Mouse (Mus musculus) cortical plate, adult 2 months (tissue): ENCODE data around the gene Adam19. TPM values are rescaled to one million over a fixed set of nuclear protein-coding genes. Genes with fewer than 3 reads are reported as not detected.
A peak's percentile ranks its signal among the peaks of the same experiment; 100 is the strongest.

ENCODE experiments used
- H3K27ac ChIP-seq: fragments of 200-500 bp; 2 replicates; pipeline ENCODE4 v1.5.1; 2012; ENCODE audit warnings: low read length, control low read depth, inconsistent platforms; ENCODE audit not compliant: insufficient read depth
- H3K4me1 ChIP-seq: fragments of 200-500 bp; 2 replicates; pipeline ENCODE4 v1.6.1; 2011; ENCODE audit warnings: low read length; ENCODE audit not compliant: control insufficient read depth, insufficient read depth
- H3K4me3 ChIP-seq: fragments of 200-500 bp; 2 replicates; pipeline ENCODE4 v1.5.1; 2011; ENCODE audit warnings: mild to moderate bottlenecking, low read length, control low read depth; ENCODE audit not compliant: insufficient read depth
- CTCF ChIP-seq: fragments of 200-500 bp; IDR thresholded peaks from 2 replicates; pipeline ENCODE4 v1.5.1; 2011; ENCODE audit warnings: mild to moderate bottlenecking, control low read depth, low read length; ENCODE audit not compliant: insufficient read depth; ENCODE audit errors: extremely low read depth
- POLR2A ChIP-seq: fragments of 200-500 bp; IDR thresholded peaks from 2 replicates; pipeline ENCODE4 v1.6.1; 2011; ENCODE audit warnings: mild to moderate bottlenecking, low read length, control low read depth; ENCODE audit not compliant: insufficient read depth; ENCODE audit errors: extremely low read depth
- polyA plus RNA-seq: library from polyadenylated mRNA; depleted of rRNA; stranded (reverse); fragments of >200 nt; gene quantifications from 2 replicates; pipeline ENCODE4 v1.2.3, GENCODE M21; 2012

Gene Adam19
- polyA plus RNA-seq, 1 experiment, result 9.9 TPM

DNA sequence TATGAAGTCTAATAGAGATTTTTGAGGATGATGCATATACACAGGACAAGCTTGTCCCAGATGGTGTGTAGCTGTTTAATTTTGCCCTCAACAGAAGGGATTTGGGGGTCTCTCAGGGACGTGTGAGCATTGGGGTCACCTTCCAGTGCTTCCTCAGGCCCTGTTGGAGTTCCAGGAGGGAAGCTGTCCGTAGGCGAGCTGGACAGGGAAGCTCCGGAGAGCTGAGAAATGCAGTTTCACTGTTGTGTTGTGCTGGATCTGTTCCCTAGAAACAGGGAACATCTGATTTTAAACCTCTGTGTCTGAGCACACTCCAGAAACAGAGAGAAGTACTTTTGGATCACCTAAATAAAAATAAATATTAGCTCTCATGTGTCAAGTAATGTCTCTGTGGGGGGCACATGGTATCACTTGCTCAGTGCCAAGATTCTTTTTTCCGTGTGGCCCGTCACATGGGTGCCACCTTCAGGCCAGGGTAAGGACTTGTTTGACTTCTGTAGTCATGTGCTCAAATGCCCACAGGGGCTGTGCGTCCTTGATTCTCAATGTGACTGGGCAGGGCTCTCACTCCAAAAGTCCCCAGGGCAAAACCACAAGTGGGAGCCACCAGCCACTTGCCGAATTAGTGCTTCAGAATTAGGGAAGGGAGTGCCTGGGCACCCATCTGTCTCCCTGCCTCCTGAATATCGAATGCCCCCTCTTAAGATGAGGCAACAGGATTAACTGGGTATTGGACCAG is 7.4 kb downstream of the Adam19 start:
- TF ChIP-seq CTCF, result no peak
- TF ChIP-seq POLR2A, result no peak
- Histone ChIP-seq H3K4me1 (peaks cover 6% of the 10 kb centered on the region), H3K4me3 (no peak overlapping the region), H3K27ac (peak overlapping the region; percentile 32; the same call in 1 of the 2 replicates)

DNA sequence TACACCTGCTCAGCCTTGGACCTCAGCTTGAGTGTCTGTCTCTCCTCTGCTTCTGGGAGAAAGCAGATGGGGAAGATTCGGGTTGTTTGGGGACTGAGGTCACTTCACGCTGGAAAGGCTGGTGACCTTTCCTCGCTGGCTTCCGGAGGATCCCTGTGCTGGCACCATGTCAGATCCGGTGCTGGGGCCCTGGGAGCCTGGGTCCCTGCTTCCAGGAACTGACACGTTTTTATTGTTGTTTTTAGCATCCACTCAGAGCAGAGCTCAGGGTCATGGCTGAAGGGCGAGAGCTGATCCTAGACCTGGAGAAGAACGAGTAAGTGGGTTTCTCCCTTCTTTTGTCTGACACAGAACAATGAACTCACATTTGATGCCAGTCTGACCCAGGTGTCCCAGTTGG is 9.0 kb downstream of the Adam19 start:
- Histone ChIP-seq H3K4me1 (peaks cover 6% of the 10 kb centered on the region), H3K27ac (0 out of 2 replicates have a peak overlapping the region, but pooled peaks have one; percentile 3), H3K4me3 (no peak overlapping the region)
- TF ChIP-seq POLR2A, result no peak
- no peak for TF ChIP-seq CTCF

DNA sequence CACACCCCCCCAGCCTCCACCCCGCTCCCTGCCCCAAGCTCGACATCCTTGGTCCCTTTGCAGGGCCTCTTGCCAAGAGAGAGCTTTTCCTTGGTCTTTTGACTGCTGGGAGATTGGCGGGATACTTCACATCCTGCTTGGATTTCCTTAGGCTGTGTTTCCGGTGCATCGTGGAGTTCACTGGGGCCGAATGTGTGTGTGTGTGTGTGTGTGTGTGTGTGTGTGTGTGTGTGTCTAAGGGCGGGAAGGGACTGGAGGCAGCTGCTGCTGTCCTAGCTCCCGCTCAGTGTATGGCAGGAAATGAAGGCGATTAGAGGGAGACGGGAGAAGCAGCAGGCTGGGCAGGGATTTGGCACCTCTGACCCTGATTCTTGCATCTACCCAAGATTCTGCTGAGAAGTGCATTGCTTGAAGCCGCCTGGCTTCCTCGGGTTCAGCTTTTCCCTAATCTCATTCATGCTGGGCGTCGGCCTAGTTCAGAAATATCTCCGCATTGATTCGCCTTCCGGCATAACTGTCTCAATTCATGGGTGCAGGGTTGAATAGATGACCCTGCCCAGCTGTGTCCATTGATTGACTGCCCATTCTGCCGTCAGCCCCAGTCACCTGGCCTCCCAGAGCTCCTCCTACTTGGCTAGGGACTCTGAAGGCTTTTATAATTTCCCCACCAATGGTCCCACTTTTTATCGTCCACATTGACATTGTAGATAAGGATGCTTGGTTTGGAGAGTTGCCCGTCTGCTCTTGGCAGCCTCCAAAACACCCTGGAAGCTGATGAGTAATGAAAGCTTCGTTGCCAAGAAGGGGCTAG is 9.6 kb downstream of the Adam19 start:
- Histone ChIP-seq H3K27ac (no peak overlapping the region), H3K4me3 (no peak overlapping the region), H3K4me1 (peaks cover 6% of the 10 kb centered on the region)
- no peak for TF ChIP-seq POLR2A
- no peak for TF ChIP-seq CTCF

- Histone ChIP-seq H3K4me3 (no peak overlapping the region), H3K27ac (no peak overlapping the region), H3K4me1 (peaks cover 6% of the 10 kb centered on the region)
- TF ChIP-seq CTCF (no peak), POLR2A (no peak)
These were observed 11.7 kb downstream of the Adam19 start for GRCm38 (mm10) chr11:46067371-46068060.

GRCm38 (mm10) chr11:46068756-46069407 is 13.1 kb downstream of the Adam19 start:
- H3K4me1 ChIP-seq, result peaks cover 1% of the 10 kb centered on the region
- no peak overlapping the region for H3K27ac ChIP-seq
- TF ChIP-seq POLR2A (no peak), CTCF (no peak)
- H3K4me3 ChIP-seq, result no peak overlapping the region

GRCm38 (mm10) chr11:46069408-46070003 is 13.7 kb downstream of the Adam19 start:
- Histone ChIP-seq H3K4me3 (no peak overlapping the region), H3K27ac (no peak overlapping the region), H3K4me1 (peaks cover 1% of the 10 kb centered on the region)
- no peak for TF ChIP-seq CTCF
- TF ChIP-seq POLR2A, result no peak

- TF ChIP-seq CTCF, result no peak
- TF ChIP-seq POLR2A, result no peak
- no peak overlapping the region for H3K4me3 ChIP-seq
- H3K27ac ChIP-seq, result no peak overlapping the region
- peaks cover 1% of the 10 kb centered on the region for H3K4me1 ChIP-seq
These were observed 14.4 kb downstream of the Adam19 start for GRCm38 (mm10) chr11:46070161-46070560.

GRCm38 (mm10) chr11:46070789-46071188 is 15.0 kb downstream of the Adam19 start:
- H3K4me3 ChIP-seq, result no peak overlapping the region
- TF ChIP-seq CTCF (no peak), POLR2A (no peak)
- H3K4me1 ChIP-seq, result peaks cover under 1% of the 10 kb centered on the region
- H3K27ac ChIP-seq, result no peak overlapping the region

DNA sequence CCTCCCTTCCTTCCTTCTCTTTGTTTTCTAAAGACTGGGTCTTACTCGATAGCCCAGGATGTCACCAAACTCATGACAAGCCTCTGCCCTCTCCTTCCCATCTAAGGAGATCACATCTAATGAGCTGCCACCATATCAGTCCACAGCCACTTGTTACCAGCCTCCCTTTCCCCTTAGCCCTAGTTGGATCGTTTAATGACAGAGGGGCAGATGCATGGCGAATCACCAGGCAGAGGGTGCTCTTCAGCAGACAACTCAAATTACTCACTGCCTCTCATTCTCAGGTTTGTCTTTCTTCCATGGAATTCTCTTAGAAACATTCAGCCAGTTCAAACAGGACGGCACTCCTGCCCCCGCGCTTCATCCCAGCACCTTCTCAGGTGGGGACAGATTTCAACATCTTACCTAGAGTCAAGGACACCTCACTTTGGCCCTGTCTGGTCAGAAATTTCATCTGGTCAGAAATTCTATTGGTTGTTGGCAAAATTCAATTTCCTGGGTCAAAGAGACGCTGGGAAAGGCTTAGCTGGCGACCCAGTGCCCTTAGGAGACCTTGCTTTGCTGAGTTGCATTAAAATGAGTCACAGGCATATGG is 16.8 kb downstream of the Adam19 start:
- H3K4me1 ChIP-seq, result no peaks in the 10 kb centered on the region; the same call in 1 of the 2 replicates
- no peak for TF ChIP-seq POLR2A
- TF ChIP-seq CTCF, result no peak
- no peak overlapping the region for H3K4me3 ChIP-seq
- H3K27ac ChIP-seq, result no peak overlapping the region
